Comparison of ENCODE assay signal across 9 mouse cellular contexts in genomic region chr9:102477767-102478450, GRCm38 (mm10). TPM values are rescaled to one million over a fixed set of nuclear protein-coding genes. Genes with fewer than 3 reads are reported as not detected.
A peak's percentile ranks its signal among the peaks of the same experiment; 100 is the strongest.
DNase-seq lines count a peak whose midpoint lies in the region; ATAC-seq lines count a peak whose summit lies in the region.
"Had no signal": no experiment of that assay in that cellular context is flagged by ENCODE, and none has a peak within 500 bp of the region (broad histone marks: within the 10 kb centered on the region; RNA-seq: fewer than 3 reads in every experiment).

No protein-coding gene starts in this region.

- no peak for ATAC-seq in erythroblast, adult 5-6 weeks (replicated peaks; ENCODE audit: low FRiP score, poor library complexity, severe bottlenecking)

- peak; percentile 12 for DNase-seq in adrenal gland, postnatal 10 days
- no peak for DNase-seq in adrenal gland, postnatal 25 days
- DNase-seq in layer of hippocampus, adult 11-12 months (ENCODE audit: low spot score): peak; percentile 41
- DNase-seq in layer of hippocampus, postnatal 14 days (ENCODE audit: low spot score in 2 of 2): no peak
- peak; percentile 33 for DNase-seq in layer of hippocampus, adult 9-10 months (ENCODE audit: low spot score)
- DNase-seq in right cerebral cortex, adult 2 months (ENCODE audit: low spot score in 2 of 2): peak; percentile 75 to 76
- no peak for DNase-seq in thymus, postnatal 14 days
- DNase-seq: B cell, adult 2 months had no signal

RNA-seq across cellular contexts. Expression of gene Ky, which starts 27.6 kb away (rescaled TPM):
- total RNA-seq in adrenal gland, postnatal 10 days (2021): 1 to 10 TPM; 1.3 to 6.9 TPM
- total RNA-seq in adrenal gland, postnatal 25 days (2021): 1.1 TPM in 1 of 2 replicates, not detected in the other
- 1 to 10 TPM; 4.9 to 7.4 TPM for total RNA-seq in layer of hippocampus, postnatal 14 days (2021)
- total RNA-seq in erythroblast, adult 5-6 weeks (2015; ENCODE audit: low replicate concordance): not detected in 2 replicates
- total RNA-seq in erythroblast, adult 5-6 weeks (2017; ENCODE audit: low replicate concordance): not detected in 2 replicates

Comparison
In these comparisons a context has a peak if more than half of its experiments do, and no peak if none do; other contexts are left out.
1. DNase-seq: peak in adrenal gland, postnatal 10 days (single experiment), layer of hippocampus, adult 11-12 months (single experiment), layer of hippocampus, adult 9-10 months (single experiment) and right cerebral cortex, adult 2 months (2 of 2); none in adrenal gland, postnatal 25 days (single experiment), layer of hippocampus, postnatal 14 days (0 of 2) and thymus, postnatal 14 days (single experiment).